9 mouse cellular contexts compared by ENCODE assay signal in the genomic region with DNA sequence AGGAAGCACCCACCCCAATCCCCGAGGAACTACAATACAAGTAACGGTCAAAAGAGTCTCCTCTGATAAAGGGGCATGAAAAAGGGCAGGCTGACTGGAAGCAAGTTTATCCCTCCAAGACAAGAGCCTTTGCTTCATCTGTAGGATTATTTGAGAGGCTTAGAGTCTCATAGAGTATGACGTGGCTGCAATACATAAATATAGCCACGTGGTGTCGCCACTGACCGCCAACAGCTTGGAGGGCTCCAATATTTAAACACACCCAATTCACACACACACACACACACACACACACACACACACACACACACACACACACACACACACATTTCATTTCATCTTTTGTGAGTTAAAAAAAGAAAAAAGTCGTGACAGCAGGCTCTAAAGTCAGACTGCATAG. TPM values are rescaled to one million over a fixed set of nuclear protein-coding genes. Genes with fewer than 3 reads are reported as not detected.
DNase-seq lines count a peak whose midpoint lies in the region; ATAC-seq and TF ChIP-seq lines count a peak whose summit lies in the region.
"Had no signal": no experiment of that assay in that cellular context is flagged by ENCODE, and none has a peak within 500 bp of the region (broad histone marks: within the 10 kb centered on the region; RNA-seq: fewer than 3 reads in every experiment).

No protein-coding gene starts in this region.

- no peak for TF ChIP-seq POLR2A in heart, adult 2 months (IDR thresholded peaks at IDR 0.05; ENCODE audit: insufficient read depth, low read depth, low read length)

- no peak for ATAC-seq in heart, embryonic 11.5 days (replicated peaks; ENCODE audit: insufficient number of reproducible peaks, low FRiP score, low TSS enrichment)

- intact Hi-C loops in heart, adult 2 months (cut with DNase I): loop anchor here (2.0 to 10.0 kb wide), 4 partner anchors 50 to 397 kb away; no protein-coding TSS in a partner anchor
- intact Hi-C loops in heart, postnatal 36 days (cut with DNase I): loop anchor here (1.0 to 10.0 kb wide), 5 partner anchors 55 to 463 kb away; partner anchors contain the start of genes Foxp3, Gpkow, Gripap1 and Ppp1r3f
- intact Hi-C loops in left cerebral cortex, postnatal 36 days (cut with DNase I): loop anchor here (2.0 to 5.0 kb wide), 2 partner anchors 53 to 100 kb away; partner anchors contain the start of gene Usp27x

- H3K27ac ChIP-seq in heart, adult 2 months: no peak overlapping the region
- H3K27ac ChIP-seq in heart, embryonic 11.5 days (ENCODE audit: low read depth, low read length): no peak overlapping the region
- H3K27ac ChIP-seq: lung, embryonic 15.5 days had no signal

- no peaks in the 10 kb centered on the region for H3K79me2 ChIP-seq in heart, adult 2 months (replicated peaks; ENCODE audit: control insufficient read depth, insufficient read depth, low read length)

- TF ChIP-seq EP300 in heart, adult 2 months (IDR thresholded peaks at IDR 0.05; ENCODE audit: insufficient read depth, low read depth, low read length): no peak

- H3K9me3 ChIP-seq in heart, embryonic 11.5 days (replicated peaks; ENCODE audit: control insufficient read depth, low read length): no peaks in the 10 kb centered on the region
- H3K9me3 ChIP-seq: lung, embryonic 15.5 days had no signal

- H3K4me2 ChIP-seq in heart, embryonic 11.5 days: no peak overlapping the region
- H3K4me2 ChIP-seq: lung, embryonic 15.5 days had no signal

- no peaks in the 10 kb centered on the region for H3K27me3 ChIP-seq in heart, adult 2 months (ENCODE audit: control insufficient read depth, insufficient read depth, low read length)
- H3K27me3 ChIP-seq in heart, embryonic 11.5 days (ENCODE audit: control insufficient read depth, insufficient read depth, low read length): no peaks in the 10 kb centered on the region
- H3K27me3 ChIP-seq: lung, embryonic 15.5 days had no signal

- H3K36me3 ChIP-seq in heart, adult 2 months (ENCODE audit: control insufficient read depth, insufficient read depth, low read length): no peaks in the 10 kb centered on the region
- no peaks in the 10 kb centered on the region for H3K36me3 ChIP-seq in heart, embryonic 11.5 days (ENCODE audit: control insufficient read depth, insufficient read depth, low read length)
- H3K36me3 ChIP-seq: lung, embryonic 15.5 days had no signal

- H3K9ac ChIP-seq in heart, adult 2 months (ENCODE audit: low read depth, low read length): no peak overlapping the region
- no peak overlapping the region for H3K9ac ChIP-seq in heart, embryonic 11.5 days (ENCODE audit: low read depth, low read length)
- H3K9ac ChIP-seq: lung, embryonic 15.5 days had no signal

- DNase-seq in heart, adult 2 months: peak; percentile 48 to 62
- peak; percentile 67 for DNase-seq in MN1 (ENCODE audit: low spot score)
- DNase-seq in cerebellum, postnatal 25 days: peak; percentile 66 to 80
- DNase-seq in heart, postnatal 36 days: peak; percentile 53 to 67
- peak; percentile 15 to 46 for DNase-seq in left cerebral cortex, postnatal 36 days (ENCODE audit: low spot score in 2 of 2)
- DNase-seq in ovary, adult 18-20 months (ENCODE audit: low spot score): peak; percentile 18
- peak; percentile 42 for DNase-seq in thymus, postnatal 0 days (ENCODE audit: low spot score)

- TF ChIP-seq CTCF in heart, adult 2 months (IDR thresholded peaks at IDR 0.05): peak; percentile 66

- WGBS in heart, adult 2 months: 13% methylated on average over 7 of the region's 7 CpGs
- WGBS in heart, embryonic 11.5 days (ENCODE audit: insufficient replicate concordance): 7% methylated on average over 7 of the region's 7 CpGs

- H3K4me3 ChIP-seq in heart, adult 2 months: no peak overlapping the region
- no peak overlapping the region for H3K4me3 ChIP-seq in heart, embryonic 11.5 days (ENCODE audit: low read depth, low read length)
- H3K4me3 ChIP-seq: lung, embryonic 15.5 days had no signal

- H3K4me1 ChIP-seq in heart, adult 2 months (ENCODE audit: control insufficient read depth, insufficient read depth, low read length): no peaks in the 10 kb centered on the region
- H3K4me1 ChIP-seq in heart, embryonic 11.5 days (ENCODE audit: control insufficient read depth, insufficient read depth, low read length): no peaks in the 10 kb centered on the region
- H3K4me1 ChIP-seq: lung, embryonic 15.5 days had no signal

RNA-seq across cellular contexts. Expression of gene Clcn5, which starts 3.1 kb away (rescaled TPM):
- total RNA-seq in heart, adult 2 months (2021): 1 to 10 TPM; 2.9 to 3.7 TPM
- 0.68 and 1.6 TPM in 2 replicates for polyA plus RNA-seq in heart, adult 2 months (2012; rRNA removed)
- 24.9 and 35.1 TPM in 2 replicates for polyA plus RNA-seq in heart, embryonic 11.5 days (2014; fragmentation: Nextera tagmentation; extraction: Ambion mirVana)
- total RNA-seq in heart, postnatal 36 days (2021): 1 to 10 TPM; 2.4 to 4.3 TPM
- 1 to 10 TPM; 8.9 to 9.0 TPM for total RNA-seq in left cerebral cortex, postnatal 36 days (2021)
- 3.0 and 3.5 TPM in 2 replicates for polyA plus RNA-seq in thymus, postnatal 0 days (2015; fragmentation: Nextera tagmentation; extraction: Ambion mirVana)

RNA-seq across cellular contexts. Expression of gene Usp27x, which starts 53.3 kb away (rescaled TPM):
- total RNA-seq in heart, adult 2 months (2021): under 1 TPM; 0.32 to 0.81 TPM
- polyA plus RNA-seq in heart, adult 2 months (2012; rRNA removed): 0.21 and 0.23 TPM in 2 replicates
- 0.33 and 0.48 TPM in 2 replicates for polyA plus RNA-seq in heart, embryonic 11.5 days (2014; fragmentation: Nextera tagmentation; extraction: Ambion mirVana)
- under 1 TPM; 0.76 to 0.92 TPM for total RNA-seq in heart, postnatal 36 days (2021)
- total RNA-seq in left cerebral cortex, postnatal 36 days (2021): 10 to 100 TPM; 12.3 to 14.6 TPM
- 0.21 and 0.31 TPM in 2 replicates for polyA plus RNA-seq in thymus, postnatal 0 days (2015; fragmentation: Nextera tagmentation; extraction: Ambion mirVana)

Comparison
In these comparisons a context has a peak if more than half of its experiments do, and no peak if none do; other contexts are left out.
1. DNase-seq: peak in every context shown above with its lines; median percentile 73 in cerebellum, postnatal 25 days; 67 in MN1; 60 in heart, postnatal 36 days; 55 in heart, adult 2 months; 42 in thymus, postnatal 0 days; 30 in left cerebral cortex, postnatal 36 days; 18 in ovary, adult 18-20 months.
2. RNA of gene Usp27x, which starts 53.3 kb away (total RNA-seq): 12.3 to 14.6 TPM in left cerebral cortex, postnatal 36 days; 0.76 to 0.92 TPM in heart, postnatal 36 days and 0.32 to 0.81 TPM in heart, adult 2 months; every median in the first group is over 4 times any median in the second.